Mouse (Mus musculus): Measurements from ENCODE around the gene Sugp1. TPM values are rescaled to one million over a fixed set of nuclear protein-coding genes. Genes with fewer than 3 reads are reported as not detected.

The Sugp1 gene
- 55.8 TPM for polyA plus RNA-seq (2015; fragmentation: Illumina TruSeq; extraction: RNeasy Lipid Tissue Mini Kit (QIAGEN cat#74804); ENCODE audit: insufficient read depth, low read depth, low replicate concordance)

DNA sequence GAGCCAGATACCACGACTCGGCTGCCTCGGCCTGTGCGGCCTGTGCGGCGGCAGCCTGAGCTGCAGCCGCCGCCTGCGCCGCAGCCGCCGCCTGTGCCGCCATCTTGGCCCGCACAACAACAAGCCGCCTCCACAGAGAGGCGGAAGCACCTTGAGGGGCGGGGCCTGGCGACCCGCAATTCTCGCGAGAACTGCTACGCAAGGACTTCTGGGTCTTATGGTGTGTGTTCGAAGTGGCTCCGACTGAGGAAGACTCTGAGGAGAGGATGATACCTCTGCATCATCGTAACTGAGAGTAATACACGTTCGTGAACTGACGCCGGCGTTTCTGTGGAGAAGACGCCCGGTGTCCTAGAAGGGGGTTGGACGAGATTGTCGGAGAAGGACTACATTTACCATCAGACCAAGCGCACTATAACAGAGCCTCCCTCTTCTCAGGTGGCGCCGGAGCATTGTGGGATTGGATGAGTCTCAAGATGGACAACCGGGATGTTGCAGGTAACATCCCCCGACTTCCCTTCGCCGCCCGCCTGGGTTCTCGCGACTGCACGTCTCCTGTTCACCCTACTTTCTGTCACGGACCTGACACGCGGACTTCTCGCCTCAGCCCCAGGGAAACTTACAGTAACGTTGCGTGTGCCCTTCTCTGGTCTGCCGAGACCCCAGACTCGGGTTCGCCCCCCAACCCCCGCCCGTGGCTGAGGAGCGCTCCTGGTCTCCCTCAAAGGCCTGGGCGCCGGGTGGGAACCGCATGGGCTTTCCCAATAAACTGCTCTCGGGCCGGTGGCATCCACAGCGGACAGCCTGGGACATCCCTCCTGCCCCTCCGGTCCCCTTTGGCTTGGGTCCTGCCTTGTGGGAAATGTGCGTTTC, at the start of gene Sugp1, which contains the start of gene Mau2:
Gene Sugp1, plus strand, starts transcription at position 231 of the 873 bp plus-strand sequence.
Gene Mau2, minus strand, starts transcription at position 152 of the 873 bp plus-strand sequence.

GRCm38 (mm10) chr8:69995776-69996588, 46.6 kb upstream of the Sugp1 start, which contains the start of gene Gatad2a:
TSS of gene Gatad2a (minus strand) at chr8:69996384.

GRCm38 (mm10) chr8:70072441-70073069, 29.9 kb downstream of the Sugp1 start, which contains the start of gene Tm6sf2:
TSS of gene Tm6sf2 (plus strand) at chr8:70072924.

GRCm38 (mm10) chr8:70083285-70083684, 40.7 kb downstream of the Sugp1 start, which contains the start of gene Hapln4:
TSS of gene Hapln4 (plus strand) at chr8:70083457.

DNA sequence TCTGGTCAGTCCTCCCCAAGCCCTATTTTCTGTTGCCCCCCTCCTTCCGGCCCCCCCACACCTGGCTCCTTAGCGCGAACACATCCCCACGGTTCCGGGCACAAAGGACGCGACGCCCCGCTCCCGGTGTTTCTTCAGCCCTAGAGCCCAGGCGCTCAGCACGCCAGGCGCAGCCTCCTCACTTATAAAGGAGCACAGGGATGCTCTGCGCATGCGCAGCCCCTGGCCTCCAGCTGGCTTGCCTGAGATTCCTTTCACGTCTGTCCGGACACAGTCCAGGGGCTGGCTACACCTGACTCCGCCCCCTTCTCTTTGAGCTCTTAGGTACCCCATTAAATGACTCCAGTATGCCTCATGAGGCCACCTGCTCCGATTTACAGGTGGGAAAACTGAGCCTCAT, 78.1 kb downstream of the Sugp1 start, which contains the start of gene Ncan:
Gene Ncan, minus strand, starts transcription at position 207 of the 400 bp plus-strand sequence.

Other genes with a start within 250 kb of the Sugp1 start
- gene Gmip, start 234.1 kb upstream of the Sugp1 start, polyA plus RNA-seq (2015; fragmentation: Illumina TruSeq; extraction: RNeasy Lipid Tissue Mini Kit (QIAGEN cat#74804); ENCODE audit: insufficient read depth, low read depth, low replicate concordance): 11.9 TPM
- gene Lpar2, start 220.4 kb upstream of the Sugp1 start, polyA plus RNA-seq (2015; fragmentation: Illumina TruSeq; extraction: RNeasy Lipid Tissue Mini Kit (QIAGEN cat#74804); ENCODE audit: insufficient read depth, low read depth, low replicate concordance): 0.54 TPM
- 1.4 TPM for gene Pbx4, start 210.3 kb upstream of the Sugp1 start, polyA plus RNA-seq (2015; fragmentation: Illumina TruSeq; extraction: RNeasy Lipid Tissue Mini Kit (QIAGEN cat#74804); ENCODE audit: insufficient read depth, low read depth, low replicate concordance)
- not detected for gene Cilp2, start 155.1 kb upstream of the Sugp1 start, polyA plus RNA-seq (2015; fragmentation: Illumina TruSeq; extraction: RNeasy Lipid Tissue Mini Kit (QIAGEN cat#74804); ENCODE audit: insufficient read depth, low read depth, low replicate concordance)
- not detected for gene Tssk6, start 140.6 kb upstream of the Sugp1 start, polyA plus RNA-seq (2015; fragmentation: Illumina TruSeq; extraction: RNeasy Lipid Tissue Mini Kit (QIAGEN cat#74804); ENCODE audit: insufficient read depth, low read depth, low replicate concordance)
- 45.3 TPM for gene Ndufa13, start 140.3 kb upstream of the Sugp1 start, polyA plus RNA-seq (2015; fragmentation: Illumina TruSeq; extraction: RNeasy Lipid Tissue Mini Kit (QIAGEN cat#74804); ENCODE audit: insufficient read depth, low read depth, low replicate concordance)
- gene Yjefn3, start 140.1 kb upstream of the Sugp1 start, polyA plus RNA-seq (2015; fragmentation: Illumina TruSeq; extraction: RNeasy Lipid Tissue Mini Kit (QIAGEN cat#74804); ENCODE audit: insufficient read depth, low read depth, low replicate concordance): not detected
- 7.8 TPM for gene Gatad2a, start 46.4 kb upstream of the Sugp1 start, polyA plus RNA-seq (2015; fragmentation: Illumina TruSeq; extraction: RNeasy Lipid Tissue Mini Kit (QIAGEN cat#74804); ENCODE audit: insufficient read depth, low read depth, low replicate concordance)
- 15.9 TPM for gene Mau2, start 79 bp upstream of the Sugp1 start, polyA plus RNA-seq (2015; fragmentation: Illumina TruSeq; extraction: RNeasy Lipid Tissue Mini Kit (QIAGEN cat#74804); ENCODE audit: insufficient read depth, low read depth, low replicate concordance)
- gene Tm6sf2, start 30.1 kb downstream of the Sugp1 start, polyA plus RNA-seq (2015; fragmentation: Illumina TruSeq; extraction: RNeasy Lipid Tissue Mini Kit (QIAGEN cat#74804); ENCODE audit: insufficient read depth, low read depth, low replicate concordance): 10.5 TPM
- 6.6 TPM for gene Hapln4, start 40.6 kb downstream of the Sugp1 start, polyA plus RNA-seq (2015; fragmentation: Illumina TruSeq; extraction: RNeasy Lipid Tissue Mini Kit (QIAGEN cat#74804); ENCODE audit: insufficient read depth, low read depth, low replicate concordance)
- gene Ncan, start 78.1 kb downstream of the Sugp1 start, polyA plus RNA-seq (2015; fragmentation: Illumina TruSeq; extraction: RNeasy Lipid Tissue Mini Kit (QIAGEN cat#74804); ENCODE audit: insufficient read depth, low read depth, low replicate concordance): not detected
- gene Nr2c2ap, start 88.5 kb downstream of the Sugp1 start, polyA plus RNA-seq (2015; fragmentation: Illumina TruSeq; extraction: RNeasy Lipid Tissue Mini Kit (QIAGEN cat#74804); ENCODE audit: insufficient read depth, low read depth, low replicate concordance): 6.3 TPM
- gene Rfxank, start 96.3 kb downstream of the Sugp1 start, polyA plus RNA-seq (2015; fragmentation: Illumina TruSeq; extraction: RNeasy Lipid Tissue Mini Kit (QIAGEN cat#74804); ENCODE audit: insufficient read depth, low read depth, low replicate concordance): 5.8 TPM
- 10.1 TPM for gene Borcs8, start 96.7 kb downstream of the Sugp1 start, polyA plus RNA-seq (2015; fragmentation: Illumina TruSeq; extraction: RNeasy Lipid Tissue Mini Kit (QIAGEN cat#74804); ENCODE audit: insufficient read depth, low read depth, low replicate concordance)
- gene Mef2b, start 96.9 kb downstream of the Sugp1 start, polyA plus RNA-seq (2015; fragmentation: Illumina TruSeq; extraction: RNeasy Lipid Tissue Mini Kit (QIAGEN cat#74804); ENCODE audit: insufficient read depth, low read depth, low replicate concordance): not detected
- 8.3 TPM for gene Tmem161a, start 129.5 kb downstream of the Sugp1 start, polyA plus RNA-seq (2015; fragmentation: Illumina TruSeq; extraction: RNeasy Lipid Tissue Mini Kit (QIAGEN cat#74804); ENCODE audit: insufficient read depth, low read depth, low replicate concordance)
- 6.8 TPM for gene Slc25a42, start 169.5 kb downstream of the Sugp1 start, polyA plus RNA-seq (2015; fragmentation: Illumina TruSeq; extraction: RNeasy Lipid Tissue Mini Kit (QIAGEN cat#74804); ENCODE audit: insufficient read depth, low read depth, low replicate concordance)
- 9.1 TPM for gene Sugp2, start 191.4 kb downstream of the Sugp1 start, polyA plus RNA-seq (2015; fragmentation: Illumina TruSeq; extraction: RNeasy Lipid Tissue Mini Kit (QIAGEN cat#74804); ENCODE audit: insufficient read depth, low read depth, low replicate concordance)
- 5.1 TPM for gene Armc6, start 191.7 kb downstream of the Sugp1 start, polyA plus RNA-seq (2015; fragmentation: Illumina TruSeq; extraction: RNeasy Lipid Tissue Mini Kit (QIAGEN cat#74804); ENCODE audit: insufficient read depth, low read depth, low replicate concordance)
- 3.4 TPM for gene Homer3, start 240.0 kb downstream of the Sugp1 start, polyA plus RNA-seq (2015; fragmentation: Illumina TruSeq; extraction: RNeasy Lipid Tissue Mini Kit (QIAGEN cat#74804); ENCODE audit: insufficient read depth, low read depth, low replicate concordance)